Mouse (Mus musculus) E14TG2a.4 (cell line): Measurements from ENCODE around the gene Slc5a10.

Source experiments
- CTCF ChIP-seq: conservative IDR thresholded peaks from 2 replicates; pipeline ENCODE4 v1.5.1; 2014; ENCODE audit warnings: low read length
- POU5F1 ChIP-seq: IDR thresholded peaks from 2 replicates; pipeline ENCODE4 v1.6.1; 2014; ENCODE audit warnings: low read length, borderline replicate concordance

GRCm38 (mm10) chr11:61647956-61648748 lies 72.5 kb downstream of the Slc5a10 start:
- no peak for TF ChIP-seq CTCF
- no peak for TF ChIP-seq POU5F1
